Mouse (Mus musculus) T-helper 17 cell (primary cell): ENCODE results near the gene Gemin4.

ENCODE experiments used
- in situ Hi-C, 2 experiments: fragments of 300-600 bp; cut with MboI, MseI; formaldehyde crosslinking; loops; 1 replicate in 1 of 2; 2 replicates in 1 of 2; pipeline ENCODE4 v1.15.1; 2025; ENCODE audit warnings: high pct_unique_total_duplicates in 2 of 2

Gemin4 gene

DNA sequence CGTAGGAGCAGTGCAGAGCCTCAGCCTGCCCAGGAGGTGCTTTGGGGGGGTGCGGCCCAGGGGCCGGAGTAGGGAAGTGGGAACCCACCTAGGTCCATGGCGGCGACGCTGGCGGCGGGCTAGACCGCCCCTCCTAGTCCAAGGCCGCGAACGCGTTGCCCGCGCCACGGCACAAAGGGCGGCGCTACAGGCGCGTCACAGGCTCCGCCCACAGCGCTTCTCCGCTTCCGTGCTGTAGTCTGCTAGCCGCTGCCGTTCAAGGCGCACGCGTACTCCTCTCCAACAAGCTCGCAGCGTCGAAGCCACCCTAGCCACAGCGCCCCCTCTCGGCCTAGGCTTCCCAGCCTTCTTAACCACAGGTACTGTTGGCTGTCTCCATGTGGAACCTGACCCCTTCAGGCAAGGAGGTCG, at the start of gene Gemin4, which contains the start of gene Dbil5:
TSS of gene Gemin4 (minus strand) at position 275 of the 411 bp plus-strand sequence.
TSS of gene Dbil5 (plus strand) at position 219 of the 411 bp plus-strand sequence.
- in situ Hi-C loops, result no loop called here

GRCm38 (mm10) chr11:76262611-76263351, 45.3 kb upstream of the Gemin4 start:
- in situ Hi-C loops, result loop anchor here in 1 of 2 experiments (5.0 kb wide), 1 partner anchor 95 kb away; no protein-coding TSS in a partner anchor

GRCm38 (mm10) chr11:76261224-76261623, 43.8 kb upstream of the Gemin4 start:
- in situ Hi-C loops, result loop anchor here in 1 of 2 experiments (5.0 kb wide), 1 partner anchor 96 kb away; no protein-coding TSS in a partner anchor

DNA sequence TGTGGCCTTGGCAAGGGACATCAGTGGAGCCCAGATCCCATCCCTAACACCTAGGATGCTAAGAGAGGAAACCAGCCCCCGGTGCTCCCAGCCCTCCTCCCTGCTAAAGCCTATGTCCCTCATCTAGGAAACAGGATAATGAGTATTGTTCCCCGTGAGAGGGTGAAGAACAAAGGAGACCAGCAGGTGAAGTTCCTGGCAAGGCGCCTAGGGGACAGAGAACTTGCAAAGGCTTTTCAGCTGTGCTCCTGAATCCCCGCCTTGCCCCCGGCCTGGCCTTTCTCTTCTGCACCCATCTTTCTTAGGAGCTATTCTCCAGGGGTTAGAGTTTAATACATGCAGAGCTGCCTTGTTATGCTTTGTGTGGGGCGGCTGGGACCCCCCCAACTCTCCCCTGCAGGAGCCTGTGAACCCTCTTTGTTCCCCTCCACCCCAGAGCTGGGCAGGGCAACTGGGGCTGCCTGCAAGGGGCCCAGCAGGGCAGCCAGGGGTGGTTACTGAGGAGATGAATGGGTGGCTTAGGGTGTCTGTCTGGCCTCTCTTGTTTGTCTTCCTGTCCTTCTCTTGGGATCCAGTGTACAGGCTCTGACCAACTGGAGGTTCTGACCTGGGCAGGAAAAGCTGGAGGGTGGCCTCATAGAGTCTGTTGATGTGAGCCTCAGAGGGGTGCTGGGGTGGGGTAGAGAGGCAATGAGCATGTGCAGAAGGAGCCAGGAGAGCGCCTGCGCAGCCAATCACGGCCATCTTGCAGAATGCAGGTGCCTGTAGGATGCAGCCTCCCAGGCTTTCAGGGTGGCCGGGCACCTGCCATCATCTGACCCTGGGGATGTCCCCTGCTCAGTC, 43.0 kb upstream of the Gemin4 start:
- in situ Hi-C loops, result loop anchor here in 1 of 2 experiments (5.0 kb wide), 1 partner anchor 97 kb away; no protein-coding TSS in a partner anchor

GRCm38 (mm10) chr11:76258511-76258910, 41.0 kb upstream of the Gemin4 start:
- in situ Hi-C loops, result loop anchor here in 1 of 2 experiments (5.0 kb wide), 1 partner anchor 149 kb away; the partner anchor contains the start of gene Timm22

DNA sequence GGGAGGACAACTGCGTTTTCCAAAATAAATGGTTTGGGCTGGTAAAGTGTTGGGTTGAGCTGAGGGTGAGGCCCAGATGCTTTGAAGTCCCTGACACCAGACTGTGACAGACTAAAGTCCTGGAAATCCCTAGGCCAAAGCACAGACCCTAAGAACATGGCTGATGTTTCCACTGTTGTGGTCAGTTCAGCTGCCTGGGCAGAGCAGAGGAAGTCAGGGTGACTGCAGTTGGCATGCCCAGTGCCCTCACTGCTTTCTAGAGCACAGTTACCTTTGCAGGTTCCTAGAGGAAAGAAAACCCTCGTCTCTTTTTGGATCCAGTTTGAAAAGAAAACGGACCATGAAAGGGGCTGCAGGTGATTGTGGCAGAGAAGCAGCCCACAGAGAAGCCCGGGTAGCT, 39.9 kb upstream of the Gemin4 start:
- in situ Hi-C loops, result loop anchor here in 1 of 2 experiments (5.0 kb wide), 1 partner anchor 150 kb away; the partner anchor contains the start of gene Timm22

GRCm38 (mm10) chr11:76256129-76256528, 38.7 kb upstream of the Gemin4 start:
- in situ Hi-C loops, result loop anchor here in 1 of 2 experiments (5.0 kb wide), 1 partner anchor 151 kb away; the partner anchor contains the start of gene Timm22

DNA sequence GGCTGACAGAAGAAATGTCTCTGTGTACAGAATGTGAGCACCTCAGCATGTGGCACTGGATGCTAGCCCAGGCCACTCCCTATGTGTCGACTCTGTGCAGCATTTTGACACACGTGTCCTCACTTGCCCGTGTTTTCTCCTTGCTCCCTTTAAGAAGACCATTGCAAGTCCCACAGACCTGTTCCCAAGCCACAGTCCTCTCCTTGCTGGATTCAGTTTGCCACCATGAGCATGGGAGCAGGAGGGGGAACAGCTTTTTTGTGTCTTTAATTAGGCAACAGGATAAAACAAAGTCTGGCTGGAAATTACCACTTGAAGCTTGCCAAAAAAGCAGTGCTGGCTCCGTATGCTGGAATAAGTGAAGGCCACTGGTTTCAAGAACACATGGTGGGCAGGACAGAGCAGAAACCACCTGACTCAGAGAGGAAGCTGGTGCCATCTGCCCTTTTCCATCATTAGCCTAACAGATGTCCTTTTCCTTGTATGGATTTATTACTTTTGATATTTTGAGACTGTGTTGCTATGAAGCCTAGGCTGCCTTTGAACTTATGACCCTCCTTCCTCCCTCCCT, 38.1 kb upstream of the Gemin4 start:
- in situ Hi-C loops, result loop anchor here in 1 of 2 experiments (5.0 kb wide), 1 partner anchor 152 kb away; the partner anchor contains the start of gene Timm22

DNA sequence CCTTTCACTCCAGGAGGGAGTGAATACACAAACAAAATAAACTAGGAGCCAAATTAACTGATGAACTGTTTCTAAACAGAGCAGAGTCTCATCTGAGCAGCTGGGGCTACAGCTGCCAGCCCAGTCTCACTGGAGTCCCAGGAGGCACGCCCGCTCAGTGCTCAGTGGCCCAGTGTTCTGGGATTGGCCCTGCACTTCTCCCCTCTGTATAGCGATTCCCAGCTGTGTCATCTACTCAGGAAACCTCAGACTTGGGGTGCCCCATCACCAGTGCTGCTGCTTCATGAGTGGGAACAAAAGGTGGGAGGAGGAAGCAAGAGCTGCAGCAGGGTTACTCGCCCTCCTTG, 36.4 kb upstream of the Gemin4 start:
- in situ Hi-C loops, result loop anchor here in 1 of 2 experiments (5.0 kb wide), 1 partner anchor 153 kb away; the partner anchor contains the start of gene Timm22

- in situ Hi-C loops, result loop anchor here in 1 of 2 experiments (5.0 kb wide), 1 partner anchor 154 kb away; the partner anchor contains the start of gene Timm22
Observed at GRCm38 (mm10) chr11:76253145-76253917, 35.9 kb upstream of the Gemin4 start.

- in situ Hi-C loops, result loop anchor here in 1 of 2 experiments (5.0 kb wide), 1 partner anchor 155 kb away; the partner anchor contains the start of gene Timm22
Observed at GRCm38 (mm10) chr11:76252036-76252435, 34.6 kb upstream of the Gemin4 start.

DNA sequence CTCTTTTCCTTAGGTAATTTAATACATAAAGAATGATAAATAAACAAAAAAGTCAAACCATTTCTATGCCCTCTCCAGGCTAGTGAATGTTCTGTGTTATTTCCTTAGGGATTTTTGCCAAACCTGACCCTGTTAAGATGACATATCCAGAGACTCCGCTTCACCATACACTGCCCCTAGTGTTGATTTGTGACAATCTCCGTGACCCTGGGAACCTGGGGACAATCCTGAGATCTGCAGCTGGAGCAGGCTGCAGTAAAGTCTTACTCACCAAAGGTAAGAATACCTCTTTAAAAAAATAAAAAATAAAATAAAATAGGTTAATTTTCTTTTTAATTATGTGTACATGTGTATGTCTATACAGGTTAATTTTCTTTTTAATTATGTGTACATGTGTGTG, 29.8 kb upstream of the Gemin4 start:
- in situ Hi-C loops, result no loop called here

DNA sequence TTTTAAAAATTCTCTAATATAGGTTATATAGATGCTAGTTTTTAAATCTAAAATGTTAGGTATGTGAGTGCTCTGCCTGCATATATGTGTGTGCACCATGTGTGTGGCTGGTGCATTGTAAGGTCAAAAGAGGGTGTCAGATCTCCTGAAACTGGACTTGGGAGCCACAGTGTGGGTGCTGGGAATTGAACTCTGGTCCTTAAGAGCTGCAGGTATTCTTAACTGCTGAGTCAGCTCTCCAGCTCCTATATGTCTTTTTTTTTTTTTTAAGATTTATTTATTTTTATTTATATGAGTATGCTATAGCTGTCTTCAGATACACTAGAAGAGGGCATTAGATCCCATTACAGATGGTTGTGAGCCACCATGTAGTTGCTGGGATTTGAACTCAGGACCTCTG, 29.0 kb upstream of the Gemin4 start:
- in situ Hi-C loops, result no loop called here

GRCm38 (mm10) chr11:76243811-76244546, 26.5 kb upstream of the Gemin4 start:
- in situ Hi-C loops, result no loop called here

DNA sequence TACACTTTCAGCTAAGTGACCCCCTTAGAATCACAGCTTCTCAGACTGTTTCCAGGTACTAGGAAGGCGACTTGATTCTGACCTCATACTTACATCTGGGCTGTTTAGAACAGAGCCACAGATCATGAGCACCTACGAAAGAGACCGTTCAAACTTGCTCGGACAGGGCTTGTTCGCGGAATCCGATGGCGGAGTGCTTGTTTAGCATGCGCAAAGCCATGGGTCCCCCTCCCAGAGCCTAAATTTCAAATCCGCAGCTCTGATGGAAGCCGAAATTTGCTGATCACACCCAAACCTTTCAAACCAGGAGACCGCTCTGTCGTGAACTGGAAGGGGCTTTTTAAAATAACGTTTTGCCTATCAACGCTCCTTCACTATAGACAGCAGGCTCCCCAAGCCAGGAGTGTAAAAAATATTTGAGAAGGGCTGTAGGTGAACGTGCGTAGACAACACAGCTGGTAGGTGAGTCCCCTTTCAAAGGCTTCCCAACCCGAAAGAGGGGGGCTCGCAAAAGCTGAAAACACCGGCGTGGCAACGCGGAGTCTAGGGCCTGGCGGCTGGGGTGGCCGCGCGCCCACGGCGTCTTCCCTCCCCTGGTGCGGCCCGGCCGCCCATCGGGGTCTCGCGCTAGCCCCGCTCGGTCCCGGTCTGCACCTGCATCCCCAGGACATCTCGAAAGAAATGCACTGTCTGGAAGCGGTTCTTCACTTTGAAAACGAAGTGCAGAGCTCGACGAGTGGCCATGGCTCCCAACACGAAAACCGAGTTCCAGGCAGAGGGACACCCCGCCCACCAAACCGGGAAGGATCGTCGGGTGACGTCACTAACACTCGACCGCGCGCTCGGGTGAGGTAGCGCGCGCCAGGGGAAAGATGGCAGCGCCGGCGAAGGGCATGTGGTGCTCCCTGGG, 25.7 kb upstream of the Gemin4 start, which contains the start of the genes Mrm3 and Glod4:
TSS of gene Mrm3 (plus strand) at position 815 of the 910 bp plus-strand sequence.
TSS of gene Glod4 (minus strand) at position 825 of the 910 bp plus-strand sequence.
- in situ Hi-C loops, result no loop called here

GRCm38 (mm10) chr11:76239750-76240149, 22.3 kb upstream of the Gemin4 start:
- in situ Hi-C loops, result no loop called here

DNA sequence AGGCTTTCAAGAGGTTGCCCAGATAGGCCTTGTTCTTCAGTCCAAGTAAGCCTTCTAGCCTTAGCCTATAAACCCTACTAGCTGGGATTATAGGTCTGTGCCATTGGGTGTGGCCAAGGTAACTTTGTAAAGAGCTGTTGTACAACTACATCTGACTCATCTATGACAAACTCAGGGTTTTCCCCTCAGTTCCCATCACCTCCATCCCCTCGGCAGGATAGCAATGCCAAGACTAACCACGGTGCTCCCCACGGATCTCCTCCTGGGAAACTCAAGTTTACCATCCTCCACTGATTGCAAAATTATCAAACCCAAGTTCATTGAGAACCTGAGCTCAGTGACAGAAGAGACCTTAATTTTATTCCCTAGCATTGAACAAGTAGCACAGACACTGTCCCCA, 18.7 kb upstream of the Gemin4 start:
- in situ Hi-C loops, result no loop called here

DNA sequence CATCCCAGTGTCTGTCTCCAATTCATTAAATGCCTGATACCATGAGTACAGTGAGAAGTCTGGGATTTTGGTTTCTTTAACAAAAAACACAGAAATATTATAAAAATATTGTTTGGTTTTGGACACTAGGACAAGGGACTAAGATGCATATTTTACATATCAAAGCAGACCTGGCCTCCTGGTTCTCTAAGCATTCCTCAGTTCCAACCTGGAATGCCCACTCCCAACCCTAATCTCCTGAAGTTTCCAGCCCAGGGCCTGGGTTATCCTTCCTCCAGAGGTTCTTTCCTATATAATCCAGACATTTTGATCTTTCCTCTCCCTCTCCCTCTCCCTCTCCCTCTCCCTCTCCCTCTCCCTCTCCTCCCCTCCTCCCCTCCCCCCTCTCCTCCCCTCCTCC, 7.6 kb upstream of the Gemin4 start:
- in situ Hi-C loops, result no loop called here

DNA sequence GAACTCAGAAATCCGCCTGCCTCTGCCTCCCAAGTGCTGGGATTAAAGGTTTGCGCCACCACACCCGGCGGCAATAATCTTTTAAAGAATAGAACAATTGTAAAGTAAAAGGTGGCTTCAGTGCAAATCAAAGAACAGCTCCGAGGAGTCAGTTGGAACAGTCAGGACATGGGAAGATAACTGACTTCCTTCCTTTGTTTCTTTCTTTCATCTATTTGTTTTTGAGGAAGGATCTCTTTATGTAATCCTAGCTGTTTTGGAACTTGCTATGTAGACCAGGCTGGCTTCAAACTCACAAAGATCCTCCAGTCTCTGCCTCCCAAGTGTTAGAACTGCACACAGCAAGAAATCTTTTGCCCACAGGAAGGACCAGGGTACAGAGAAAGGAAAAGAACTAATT, 7.2 kb upstream of the Gemin4 start:
- in situ Hi-C loops, result no loop called here
